Mouse (Mus musculus): ENCODE data around the gene Gtpbp4.
"Not testable (repeated sequence)": the region's sequence is repeated elsewhere in the genome, so short reads cannot be mapped to it uniquely, and the experiment has no call there.

Gtpbp4 gene

GRCm38 (mm10) chr13:8972972-8973371, 22.9 kb downstream of the Gtpbp4 start:
- DNase-seq (ENCODE audit: low read depth, low spot score) = no peak

GRCm38 (mm10) chr13:8972369-8972768, 23.5 kb downstream of the Gtpbp4 start:
- no peak for DNase-seq (ENCODE audit: low read depth, low spot score)

- no peak for DNase-seq (ENCODE audit: low read depth, low spot score)
These were observed 28.1 kb downstream of the Gtpbp4 start for GRCm38 (mm10) chr13:8967742-8968141.

GRCm38 (mm10) chr13:8965224-8965623, 30.7 kb downstream of the Gtpbp4 start:
- no peak for DNase-seq (ENCODE audit: low read depth, low spot score)

- DNase-seq (ENCODE audit: low read depth, low spot score) = not testable (repeated sequence)
These were observed 33.6 kb downstream of the Gtpbp4 start for GRCm38 (mm10) chr13:8962266-8962665.

- not testable (repeated sequence) for DNase-seq (ENCODE audit: low read depth, low spot score)
These were observed 34.6 kb downstream of the Gtpbp4 start for GRCm38 (mm10) chr13:8961128-8961888.

GRCm38 (mm10) chr13:8959554-8959953, 36.3 kb downstream of the Gtpbp4 start:
- DNase-seq (ENCODE audit: low read depth, low spot score) = not testable (repeated sequence)

- DNase-seq (ENCODE audit: low read depth, low spot score) = not testable (repeated sequence)
These were observed 36.8 kb downstream of the Gtpbp4 start for GRCm38 (mm10) chr13:8959058-8959457.

- DNase-seq (ENCODE audit: low read depth, low spot score) = not testable (repeated sequence)
These were observed 39.0 kb downstream of the Gtpbp4 start for GRCm38 (mm10) chr13:8956873-8957272.

- not testable (repeated sequence) for DNase-seq (ENCODE audit: low read depth, low spot score)
These were observed 40.8 kb downstream of the Gtpbp4 start for GRCm38 (mm10) chr13:8955127-8955526.

GRCm38 (mm10) chr13:8952563-8952962, 43.3 kb downstream of the Gtpbp4 start, which contains the start of gene Idi2:
Gene Idi2 (plus strand): TSS chr13:8952863.
- not testable (repeated sequence) for DNase-seq (ENCODE audit: low read depth, low spot score)

- not testable (repeated sequence) for DNase-seq (ENCODE audit: low read depth, low spot score)
These were observed 47.8 kb downstream of the Gtpbp4 start, which contains the start of gene Gm9745 for GRCm38 (mm10) chr13:8948131-8948530. Gene Gm9745 (minus strand): TSS chr13:8948231.

GRCm38 (mm10) chr13:8943828-8944227, 52.1 kb downstream of the Gtpbp4 start:
- DNase-seq (ENCODE audit: low read depth, low spot score) = not testable (repeated sequence)

GRCm38 (mm10) chr13:8941701-8942100, 54.2 kb downstream of the Gtpbp4 start:
- DNase-seq (ENCODE audit: low read depth, low spot score) = not testable (repeated sequence)

- DNase-seq (ENCODE audit: low read depth, low spot score) = not testable (repeated sequence)
These were observed 54.8 kb downstream of the Gtpbp4 start for GRCm38 (mm10) chr13:8941110-8941509.

- not testable (repeated sequence) for DNase-seq (ENCODE audit: low read depth, low spot score)
These were observed 58.2 kb downstream of the Gtpbp4 start for GRCm38 (mm10) chr13:8937611-8938140.

- DNase-seq (ENCODE audit: low read depth, low spot score) = no peak
These were observed 62.4 kb downstream of the Gtpbp4 start for GRCm38 (mm10) chr13:8933499-8933898.

Measured in WW6 (cell line).